Mouse (Mus musculus) spleen, adult 2 months (tissue): ENCODE results near the gene Parp6. TPM values are rescaled to one million over a fixed set of nuclear protein-coding genes. Genes with fewer than 3 reads are reported as not detected.

Experiments
- DNase-seq, 2 experiments: peaks; one replicate each; pipeline versions ENCODE4 v3.0.0 to v3.0.0-alpha.2; 2012 to 2021; ENCODE audit warnings: low spot score in 2 of 2, low read depth in 1 of 2
- H3K27ac ChIP-seq: fragments of 200-500 bp; 2 replicates; pipeline ENCODE4 v1.5.1; 2012; ENCODE audit warnings: low read length, inconsistent platforms; ENCODE audit not compliant: insufficient read depth
- H3K27me3 ChIP-seq: fragments of 200-500 bp; 2 replicates; pipeline ENCODE4 v1.6.1; 2012; ENCODE audit warnings: mild to moderate bottlenecking, moderate library complexity, low read length, inconsistent platforms; ENCODE audit not compliant: control insufficient read depth, insufficient read depth
- H3K36me3 ChIP-seq: fragments of 200-500 bp; 2 replicates; pipeline ENCODE4 v1.6.1; 2012; ENCODE audit warnings: mild to moderate bottlenecking, low read length, inconsistent platforms; ENCODE audit not compliant: control insufficient read depth, insufficient read depth
- H3K4me1 ChIP-seq: fragments of 200-500 bp; 2 replicates; pipeline ENCODE4 v1.6.1; 2011; ENCODE audit warnings: inconsistent platforms; ENCODE audit not compliant: control insufficient read depth, insufficient read depth, insufficient read length
- H3K4me3 ChIP-seq: fragments of 200-500 bp; 2 replicates; pipeline ENCODE4 v1.5.1; 2011; ENCODE audit warnings: mild to moderate bottlenecking, inconsistent platforms; ENCODE audit not compliant: insufficient read depth, insufficient read length; ENCODE audit errors: extremely low read depth
- CTCF ChIP-seq: fragments of 200-500 bp; IDR thresholded peaks from 2 replicates; pipeline ENCODE4 v1.5.1; 2011; ENCODE audit warnings: mild to moderate bottlenecking, inconsistent platforms; ENCODE audit not compliant: insufficient read depth, insufficient read length, insufficient replicate concordance; ENCODE audit errors: extremely low read depth
- POLR2A ChIP-seq: fragments of 200-500 bp; IDR thresholded peaks from 2 replicates; pipeline ENCODE4 v1.6.1; 2011; ENCODE audit warnings: low read depth, low read length, inconsistent platforms
- WGBS: fragments of 180-500 bp; shearing (Covaris S2); methylation state at CpG from one replicate; pipeline ENCODE4 v1.1.7; 2018; 5-methylcytosine and 5-hydroxymethylcytosine counted together
- polyA plus RNA-seq: library from polyadenylated mRNA; depleted of rRNA; stranded (reverse); fragments of >200 nt; gene quantifications from 2 replicates; pipeline ENCODE4 v1.2.3, GENCODE M21; 2012

Gene Parp6
- polyA plus RNA-seq, 1 experiment = 15.6 TPM

DNA sequence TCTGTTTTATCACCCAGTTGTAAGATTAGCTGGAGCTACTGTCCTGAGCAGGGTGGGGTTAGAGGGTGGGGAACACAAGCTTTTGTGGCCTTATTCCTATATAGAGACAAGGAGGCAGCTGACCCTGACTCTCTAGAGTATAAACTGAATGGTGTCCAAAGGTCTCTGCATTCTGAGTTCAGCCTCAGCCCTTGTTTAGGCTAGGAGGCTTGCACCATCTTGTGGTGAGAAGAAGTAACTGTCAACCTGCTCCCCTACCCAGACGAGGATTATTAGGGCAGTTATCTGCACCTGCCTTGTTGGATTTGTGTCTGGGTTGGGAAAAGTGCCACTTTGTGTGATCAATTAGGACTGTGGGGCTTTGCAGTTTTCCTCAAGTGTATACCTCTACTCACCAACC, 61.2 kb downstream of the Parp6 start:
- H3K4me3 ChIP-seq = no peak overlapping the region
- H3K27ac ChIP-seq = no peak overlapping the region
- H3K27me3 ChIP-seq = peaks cover 5% of the 10 kb centered on the region; the same call in 1 of the 2 replicates
- peaks cover 7% of the 10 kb centered on the region for H3K4me1 ChIP-seq
- WGBS = 14% methylated on average over 1 of the region's 1 CpGs
- TF ChIP-seq CTCF = peak; percentile 56; the same call in 1 of the 2 replicates
- TF ChIP-seq POLR2A = no peak
- H3K36me3 ChIP-seq = peaks cover 29% of the 10 kb centered on the region
- no peak for DNase-seq

- 5% methylated on average over 47 of the region's 47 CpGs for WGBS
- H3K4me3 ChIP-seq = peak within 1 kb of the TSS; percentile 44
- DNase-seq = peak in 1 of 2 experiments; percentile 24
- TF ChIP-seq CTCF = no peak
- TF ChIP-seq POLR2A = no peak
- peaks cover 7% of the 10 kb centered on the region for H3K4me1 ChIP-seq
- peaks cover 5% of the 10 kb centered on the region; the same call in 1 of the 2 replicates for H3K27me3 ChIP-seq
- no peak within 1 kb of the TSS for H3K27ac ChIP-seq
- peaks cover 17% of the 10 kb centered on the region for H3K36me3 ChIP-seq
Measured at GRCm38 (mm10) chr9:59679678-59680533, 62.8 kb downstream of the Parp6 start, which contains the start of gene Gramd2. Gene Gramd2, plus strand, starts transcription at chr9:59680144.

- 35% methylated on average over 16 of the region's 16 CpGs for WGBS
- Histone ChIP-seq H3K4me1 (peaks cover 7% of the 10 kb centered on the region), H3K4me3 (peak overlapping the region; percentile 44; the same call in 1 of the 2 replicates), H3K27me3 (peaks cover 5% of the 10 kb centered on the region; the same call in 1 of the 2 replicates), H3K27ac (no peak overlapping the region), H3K36me3 (peaks cover 11% of the 10 kb centered on the region)
- DNase-seq = no peak
- no peak for TF ChIP-seq POLR2A
- TF ChIP-seq CTCF = no peak
Measured at GRCm38 (mm10) chr9:59680534-59680875, 63.4 kb downstream of the Parp6 start.

DNA sequence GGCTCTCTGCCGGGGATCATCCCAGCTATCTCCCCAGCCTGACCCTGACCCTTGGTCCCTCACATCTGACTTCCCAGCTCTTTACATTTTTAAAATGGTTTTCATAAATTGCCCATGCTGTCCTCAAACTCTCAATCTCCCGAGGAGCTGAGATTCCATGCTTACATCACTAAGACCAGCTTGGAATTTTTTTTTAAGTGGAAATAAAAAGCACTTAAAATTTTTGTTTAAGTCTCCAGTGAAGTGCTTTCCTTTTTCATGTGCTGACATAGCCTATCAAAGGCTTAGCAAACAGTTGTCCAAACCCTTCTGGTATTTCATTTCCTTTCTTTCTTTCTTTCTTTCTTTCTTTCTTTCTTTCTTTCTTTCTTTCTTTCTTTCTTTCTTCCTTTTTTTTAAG, 66.9 kb downstream of the Parp6 start:
- TF ChIP-seq CTCF (no peak), POLR2A (no peak)
- Histone ChIP-seq H3K4me3 (no peak overlapping the region), H3K4me1 (peaks cover 7% of the 10 kb centered on the region), H3K36me3 (no peaks in the 10 kb centered on the region; the same call in 1 of the 2 replicates), H3K27ac (no peak overlapping the region), H3K27me3 (peaks cover 5% of the 10 kb centered on the region; the same call in 1 of the 2 replicates)
- WGBS = 74% methylated on average over 2 of the region's 2 CpGs
- no peak for DNase-seq

DNA sequence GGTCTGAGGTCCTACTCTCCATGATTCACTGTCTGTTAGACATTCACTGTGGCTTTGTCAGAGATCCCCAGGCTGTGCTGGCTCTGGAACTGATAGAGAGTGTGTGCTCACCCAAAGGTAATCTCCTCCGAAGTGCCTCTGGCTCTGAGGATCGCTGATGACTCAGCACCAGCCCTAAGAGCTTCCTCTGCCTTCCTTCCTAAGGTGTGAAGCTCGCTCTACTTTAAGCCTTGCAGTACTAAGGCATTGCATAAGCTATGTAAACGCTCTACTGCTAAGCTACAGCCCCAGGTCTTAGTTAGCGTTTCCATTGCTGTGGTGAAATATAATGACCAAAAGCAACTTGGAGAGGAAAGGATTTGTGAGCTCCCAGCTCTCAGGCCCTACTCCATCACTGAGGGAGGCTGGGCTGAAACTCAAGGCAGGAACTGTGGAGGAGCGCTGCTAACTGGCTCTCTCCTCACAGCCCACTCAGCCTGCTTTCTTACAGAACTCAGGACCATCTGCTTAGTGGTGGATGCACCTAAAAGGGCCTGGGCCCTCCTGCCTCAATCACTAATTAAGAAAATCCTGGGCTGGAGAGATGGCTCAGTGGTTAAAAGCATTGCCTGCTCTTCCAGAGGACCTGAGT, 70.4 kb downstream of the Parp6 start:
- Histone ChIP-seq H3K4me1 (no peaks in the 10 kb centered on the region), H3K27me3 (no peaks in the 10 kb centered on the region), H3K27ac (no peak overlapping the region), H3K4me3 (no peak overlapping the region), H3K36me3 (no peaks in the 10 kb centered on the region)
- no peak for DNase-seq
- WGBS = 25% methylated on average over 6 of the region's 6 CpGs
- TF ChIP-seq CTCF = no peak
- no peak for TF ChIP-seq POLR2A

DNA sequence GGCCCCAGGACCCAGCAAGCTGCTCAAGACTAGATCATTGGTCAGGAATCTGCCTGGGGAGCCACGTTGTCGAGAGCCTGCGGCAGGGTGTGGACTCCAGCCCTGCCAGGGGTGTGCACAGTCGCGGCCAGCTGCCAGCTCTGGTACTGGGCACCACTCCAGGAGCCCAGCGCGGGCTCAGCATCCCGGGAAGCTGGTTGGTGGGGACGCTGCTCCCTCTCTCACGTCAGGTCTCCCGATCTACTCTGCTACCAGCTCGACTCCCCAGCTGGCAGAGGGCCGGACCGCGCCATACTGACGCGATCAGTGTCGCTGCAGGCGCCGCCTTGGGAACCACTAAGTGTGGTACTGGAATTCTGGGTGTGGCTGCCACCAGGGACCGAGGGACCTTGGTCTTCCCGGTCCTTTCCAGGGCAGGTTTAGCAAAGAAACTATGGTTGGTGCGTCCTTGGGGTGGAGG, 74.6 kb downstream of the Parp6 start:
- H3K4me1 ChIP-seq = no peaks in the 10 kb centered on the region
- WGBS = 20% methylated on average over 23 of the region's 23 CpGs
- TF ChIP-seq POLR2A (no peak), CTCF (no peak)
- no peaks in the 10 kb centered on the region for H3K36me3 ChIP-seq
- H3K27me3 ChIP-seq = no peaks in the 10 kb centered on the region
- H3K4me3 ChIP-seq = no peak overlapping the region
- H3K27ac ChIP-seq = no peak overlapping the region
- no peak for DNase-seq

GRCm38 (mm10) chr9:59692145-59692544, 75.1 kb downstream of the Parp6 start:
- no peaks in the 10 kb centered on the region for H3K27me3 ChIP-seq
- no peaks in the 10 kb centered on the region for H3K36me3 ChIP-seq
- DNase-seq = no peak
- TF ChIP-seq CTCF (no peak), POLR2A (no peak)
- H3K4me1 ChIP-seq = no peaks in the 10 kb centered on the region
- 58% methylated on average over 9 of the region's 9 CpGs for WGBS
- H3K4me3 ChIP-seq = no peak overlapping the region
- H3K27ac ChIP-seq = no peak overlapping the region
